Mouse (Mus musculus) mouse trophoblast stem cell (cell line): ENCODE results near the gene Ephb4.

Source experiments
- in situ Hi-C, 2 experiments: fragments of 300-500 bp; cut with MseI, MboI; formaldehyde crosslinking; loops; 2 replicates in 1 of 2; 3 replicates in 1 of 2; pipeline ENCODE4 v1.15.1; 2025

Gene Ephb4

DNA sequence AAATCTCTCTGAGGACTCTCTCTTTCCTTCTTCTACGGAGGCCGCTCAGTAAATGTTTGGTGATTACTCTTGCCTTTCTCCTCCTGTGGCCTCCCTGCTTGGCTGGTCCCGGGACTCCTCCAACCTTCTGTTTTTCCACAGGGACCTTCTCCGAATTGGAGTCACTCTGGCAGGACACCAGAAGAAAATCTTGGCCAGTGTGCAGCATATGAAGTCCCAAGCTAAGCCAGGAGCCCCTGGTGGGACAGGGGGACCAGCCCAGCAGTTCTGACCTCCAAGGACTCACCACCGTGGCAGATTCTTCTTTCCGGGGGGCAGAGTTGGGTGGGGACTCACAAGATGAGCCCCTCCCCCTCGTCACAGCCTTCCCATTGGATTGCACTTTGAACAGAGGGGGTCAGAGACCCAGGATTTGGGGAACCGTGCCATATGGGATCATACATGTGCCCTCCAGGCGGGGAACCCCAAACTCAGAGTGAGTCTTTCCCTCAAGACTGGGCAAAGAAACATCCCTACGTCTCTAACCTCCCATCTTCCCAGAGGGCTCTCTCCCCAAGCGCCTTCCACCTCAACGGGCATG lies 23.6 kb downstream of the Ephb4 start:
- in situ Hi-C loops: no loop called here

DNA sequence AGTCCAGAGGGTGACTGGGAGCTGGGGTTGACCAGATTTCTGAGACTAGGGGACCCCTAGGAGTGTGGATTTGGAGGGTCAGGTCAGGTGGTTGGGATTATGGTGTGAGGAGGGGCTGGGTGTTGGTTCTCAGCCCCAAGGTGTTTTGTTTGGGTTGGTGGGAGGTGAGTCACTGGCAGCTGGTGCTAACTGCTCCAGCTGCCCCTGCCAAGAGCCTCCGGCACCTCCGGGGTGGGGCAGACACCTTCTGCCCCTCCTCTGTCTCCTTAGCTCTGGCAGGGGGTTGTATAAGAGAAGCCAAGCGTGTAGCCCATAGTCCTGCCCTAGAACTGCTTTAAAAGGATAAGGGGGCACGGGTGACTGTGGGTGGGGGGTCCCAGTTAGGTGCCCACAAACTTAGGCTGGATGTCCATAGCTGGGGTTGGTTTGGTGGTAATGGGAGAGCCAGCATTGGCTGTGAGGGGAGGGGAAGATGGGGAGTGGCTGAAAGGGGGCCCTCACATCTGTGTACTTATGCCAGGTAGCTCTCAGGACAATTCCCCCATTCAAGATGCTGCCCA lies 24.7 kb downstream of the Ephb4 start:
- in situ Hi-C loops: no loop called here

DNA sequence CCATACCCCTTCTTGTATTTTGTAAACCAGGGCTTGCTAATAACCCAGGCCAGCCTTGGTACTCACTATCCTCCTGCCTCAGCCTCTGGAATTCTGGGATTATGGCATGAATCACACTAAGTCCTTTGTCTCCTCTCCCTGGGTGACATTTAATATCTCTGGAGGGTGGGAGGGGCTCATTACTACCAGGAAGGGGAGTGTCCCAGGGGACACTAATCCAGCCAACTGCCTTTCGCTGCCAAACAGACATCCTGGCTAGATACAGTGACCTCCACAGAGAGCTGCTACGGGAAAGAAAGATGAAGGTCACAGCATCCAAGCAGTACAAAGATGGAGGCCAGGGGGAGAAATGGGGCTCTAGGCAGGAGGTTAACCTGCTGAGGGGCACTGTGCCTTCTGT lies 25.7 kb downstream of the Ephb4 start:
- in situ Hi-C loops: no loop called here

DNA sequence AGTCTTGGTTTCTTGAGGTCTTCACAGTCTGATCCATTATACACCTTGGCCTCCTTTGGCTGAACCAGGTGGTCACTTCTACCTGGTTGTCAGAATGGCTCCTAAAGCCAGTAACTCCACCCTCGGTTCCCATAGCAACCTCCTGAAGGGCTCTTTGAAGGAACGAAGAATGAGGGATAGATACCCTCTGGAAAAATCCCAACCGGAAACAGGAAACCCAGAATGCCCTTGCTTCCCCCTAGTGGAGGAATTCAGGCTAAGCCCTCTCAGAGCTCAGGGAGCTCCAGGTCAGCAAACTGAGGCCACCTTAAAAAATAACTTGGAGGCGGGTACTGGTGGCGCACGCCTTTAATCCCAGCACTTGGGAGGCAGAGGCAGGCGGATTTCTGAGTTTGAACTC lies 26.3 kb downstream of the Ephb4 start:
- in situ Hi-C loops: no loop called here

DNA sequence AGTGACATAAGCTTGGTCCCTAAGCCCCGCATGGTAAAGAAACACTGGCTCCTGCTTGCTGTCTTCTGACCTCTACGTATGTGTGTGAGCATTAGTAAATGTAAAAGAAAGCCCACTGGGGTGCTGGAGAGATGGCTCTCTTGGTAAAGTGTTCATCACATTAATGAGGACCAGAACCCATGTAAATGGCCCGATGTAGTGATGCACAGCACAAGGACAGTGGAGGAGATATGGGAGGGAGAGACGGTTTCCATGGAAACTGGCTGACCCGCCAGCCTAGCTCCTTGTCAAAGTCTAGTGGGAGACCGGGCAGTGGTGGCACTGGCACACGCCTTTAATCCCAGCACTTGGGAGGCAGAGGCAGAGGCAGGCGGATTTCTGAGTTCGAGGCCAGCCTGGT lies 26.8 kb downstream of the Ephb4 start:
- in situ Hi-C loops: no loop called here

DNA sequence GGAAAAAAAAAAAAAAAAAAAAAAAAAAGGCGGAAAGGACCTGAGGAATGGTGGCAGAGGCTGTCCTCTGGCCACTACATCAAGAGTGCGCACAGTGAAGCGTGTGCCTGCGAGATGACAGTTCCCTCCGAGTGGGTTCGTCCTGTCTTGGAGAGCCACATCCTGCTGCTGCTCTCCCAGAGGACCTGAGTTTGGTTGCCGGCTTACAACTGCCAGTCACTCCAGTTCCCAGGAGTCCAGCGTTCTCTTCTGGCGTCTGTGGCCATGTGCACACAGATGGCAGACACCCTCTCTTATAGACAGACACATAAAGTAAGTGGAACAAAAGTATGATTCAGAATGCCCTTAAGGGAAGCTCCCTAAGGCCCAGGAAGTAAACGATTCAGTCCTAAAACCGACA lies 27.3 kb downstream of the Ephb4 start:
- in situ Hi-C loops: no loop called here

DNA sequence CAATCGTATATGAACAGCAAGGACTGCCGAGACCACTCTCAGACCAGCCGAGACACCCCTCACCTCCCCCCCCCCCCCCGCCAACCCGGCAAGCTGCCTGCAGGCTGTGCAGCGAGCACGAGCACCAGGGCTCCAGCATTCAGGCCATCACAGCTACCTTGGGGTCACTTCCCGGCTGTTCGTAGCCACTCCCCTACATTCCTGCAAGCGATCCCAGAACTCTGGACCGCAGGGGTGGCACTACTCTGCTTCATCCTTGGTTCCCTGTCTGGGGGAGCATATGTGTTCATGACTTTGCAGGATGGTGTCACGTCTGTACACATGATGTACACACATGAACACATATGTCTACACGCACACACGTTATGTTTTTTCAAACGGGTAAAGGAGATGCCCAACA lies 27.7 kb downstream of the Ephb4 start:
- in situ Hi-C loops: no loop called here

DNA sequence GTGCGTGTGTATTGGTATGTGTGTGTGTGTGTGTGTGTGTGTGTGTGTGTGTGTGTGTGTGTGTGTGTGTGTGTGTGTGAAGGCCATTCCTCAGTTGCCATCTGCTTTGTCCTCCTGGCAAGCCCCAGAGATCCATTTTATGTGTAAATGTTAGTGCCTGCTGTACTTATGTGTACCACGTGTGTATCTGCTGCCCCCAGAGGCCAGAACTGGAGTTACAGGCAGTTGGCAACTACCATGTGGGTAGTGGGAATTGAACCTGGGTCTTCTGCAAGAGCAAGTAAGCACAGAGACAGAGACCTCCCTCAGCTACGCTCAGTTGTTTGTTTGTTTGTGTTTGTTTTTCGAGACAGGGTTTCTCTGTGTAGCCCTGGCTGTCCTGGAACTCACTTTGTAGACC lies 31.2 kb downstream of the Ephb4 start:
- in situ Hi-C loops: no loop called here

DNA sequence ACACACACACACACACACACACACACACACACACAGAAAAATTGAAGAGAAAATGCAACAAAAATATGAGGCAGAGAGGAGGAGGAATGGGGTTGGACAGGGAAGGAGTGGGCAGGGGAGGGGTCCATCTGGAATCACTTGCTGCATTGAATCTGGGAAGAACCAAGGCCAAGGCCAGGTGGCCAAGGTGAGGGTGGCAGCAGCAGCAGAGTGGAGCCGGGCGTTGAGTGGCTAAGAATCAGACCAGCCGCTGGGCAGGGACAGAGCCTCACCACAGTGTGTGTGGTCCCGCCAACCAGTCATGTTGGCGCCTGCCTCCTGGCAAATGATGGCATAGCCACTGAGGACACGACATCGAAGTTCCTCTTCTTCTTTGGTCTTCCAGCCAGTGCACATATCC lies 33.5 kb downstream of the Ephb4 start:
- in situ Hi-C loops: no loop called here

DNA sequence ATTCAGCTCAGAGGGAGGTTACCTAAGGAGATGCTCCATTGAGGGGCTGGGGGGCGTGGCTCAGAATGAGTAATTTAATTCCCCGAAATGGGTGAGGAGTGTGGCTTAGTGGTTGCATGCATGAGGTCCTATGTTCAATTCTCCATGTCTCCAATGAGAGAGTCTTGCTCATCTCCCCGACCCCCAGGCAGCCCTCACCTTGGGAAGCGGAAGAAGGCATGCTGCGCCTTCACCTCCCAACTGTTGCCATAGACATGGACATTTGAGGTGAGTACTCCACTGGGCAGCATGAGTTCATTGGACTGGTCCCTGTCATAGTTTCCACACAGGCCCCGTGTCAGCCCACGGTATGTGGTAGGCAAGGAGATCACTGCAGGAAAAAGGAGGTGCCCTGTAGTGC lies 36.8 kb downstream of the Ephb4 start:
- in situ Hi-C loops: no loop called here

DNA sequence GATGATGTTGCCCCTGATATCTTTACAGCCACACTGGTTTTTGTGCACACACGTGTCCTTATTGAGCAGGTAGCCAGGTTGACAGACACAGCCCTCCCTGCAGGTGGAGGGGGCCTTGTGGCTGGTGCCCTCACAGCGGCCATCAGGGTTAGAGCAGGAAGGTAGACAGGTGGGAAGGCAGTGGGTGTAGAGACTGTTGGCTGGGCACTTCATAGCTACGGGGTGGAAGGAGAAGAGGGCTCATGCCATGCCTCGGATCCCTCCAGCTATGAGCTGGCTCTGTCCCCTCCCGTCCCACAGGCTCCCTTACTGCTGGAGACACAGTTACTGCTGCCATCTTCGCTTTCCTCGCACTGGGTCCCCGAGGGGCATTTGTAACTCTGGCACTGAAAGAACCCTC lies 41.7 kb downstream of the Ephb4 start:
- in situ Hi-C loops: no loop called here

DNA sequence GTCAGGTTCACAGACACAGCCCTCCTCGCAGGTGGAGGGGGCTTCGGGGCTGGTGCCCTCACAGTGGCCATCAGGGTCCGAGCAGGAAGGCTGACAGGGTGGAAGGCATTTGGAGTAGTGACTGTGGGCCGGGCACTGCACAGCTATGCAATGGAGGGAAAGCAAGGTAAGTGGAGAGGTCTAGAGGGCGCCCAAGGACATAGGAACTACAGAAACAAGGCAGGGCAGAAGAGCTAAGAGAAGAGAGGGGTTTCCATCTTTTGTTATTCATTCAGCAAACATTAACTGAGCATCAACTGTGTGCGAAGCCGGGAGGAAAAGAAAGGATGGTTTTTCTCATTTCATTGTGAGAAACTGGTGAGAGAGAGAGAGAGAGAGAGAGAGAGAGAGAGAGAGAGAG lies 44.5 kb downstream of the Ephb4 start:
- in situ Hi-C loops: no loop called here

DNA sequence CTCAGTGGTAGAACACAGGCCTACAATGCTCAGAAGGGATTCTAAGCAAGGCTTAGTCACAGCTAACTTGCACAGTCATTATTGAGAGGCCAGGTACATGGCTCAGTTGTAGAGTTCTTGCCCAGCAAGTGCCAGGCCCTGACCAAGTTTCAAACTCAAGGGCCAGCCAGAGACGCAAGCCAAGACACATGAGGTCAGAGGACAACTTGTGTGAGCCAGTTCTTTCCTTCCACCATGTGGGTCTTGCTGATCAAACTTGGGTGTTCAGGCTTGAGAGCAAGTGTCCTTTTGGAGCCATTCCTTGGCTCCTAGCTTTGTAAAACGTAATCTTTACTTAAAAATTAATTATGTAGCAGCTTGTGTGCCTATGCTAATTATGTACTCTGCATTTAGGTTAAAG lies 54.2 kb downstream of the Ephb4 start:
- in situ Hi-C loops: no loop called here

DNA sequence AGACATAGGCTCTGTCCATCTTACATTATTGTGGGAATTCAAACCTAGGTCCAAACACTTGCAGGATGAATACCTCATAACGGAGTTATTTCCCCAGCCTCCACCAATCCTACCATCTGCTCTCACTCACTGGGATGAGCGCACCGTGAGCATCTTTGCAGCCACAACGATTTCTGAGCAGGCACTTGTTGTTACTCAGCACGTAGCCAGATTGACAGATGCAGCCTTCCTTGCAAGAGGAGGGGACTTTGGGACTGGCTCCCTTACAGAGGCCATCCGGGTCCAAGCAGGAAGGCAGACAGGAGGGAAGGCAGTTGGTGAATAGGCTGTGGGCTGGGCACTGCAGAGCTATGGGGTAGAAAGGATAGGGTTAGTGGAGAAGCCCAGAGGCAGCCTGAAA lies 59.5 kb downstream of the Ephb4 start:
- in situ Hi-C loops: no loop called here

DNA sequence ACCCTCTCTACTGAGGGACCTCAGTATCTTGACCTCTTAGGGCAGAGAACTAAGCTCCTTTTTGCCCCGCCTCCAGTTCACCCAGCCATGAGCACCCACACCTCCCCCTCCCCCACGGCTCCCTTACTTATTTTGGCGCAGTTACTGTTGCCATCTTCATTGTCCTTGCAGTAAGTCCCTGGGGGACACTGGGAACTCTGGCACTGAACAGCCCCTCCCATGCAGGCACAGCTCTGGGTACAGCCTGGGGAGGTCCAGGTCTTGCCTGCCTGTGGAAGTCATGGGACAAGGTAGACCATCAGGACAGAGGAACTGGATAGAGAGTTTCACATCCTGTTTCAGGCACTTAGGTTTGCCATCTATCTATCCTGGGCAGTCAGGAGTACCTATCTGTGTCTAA lies 60.2 kb downstream of the Ephb4 start:
- in situ Hi-C loops: no loop called here

DNA sequence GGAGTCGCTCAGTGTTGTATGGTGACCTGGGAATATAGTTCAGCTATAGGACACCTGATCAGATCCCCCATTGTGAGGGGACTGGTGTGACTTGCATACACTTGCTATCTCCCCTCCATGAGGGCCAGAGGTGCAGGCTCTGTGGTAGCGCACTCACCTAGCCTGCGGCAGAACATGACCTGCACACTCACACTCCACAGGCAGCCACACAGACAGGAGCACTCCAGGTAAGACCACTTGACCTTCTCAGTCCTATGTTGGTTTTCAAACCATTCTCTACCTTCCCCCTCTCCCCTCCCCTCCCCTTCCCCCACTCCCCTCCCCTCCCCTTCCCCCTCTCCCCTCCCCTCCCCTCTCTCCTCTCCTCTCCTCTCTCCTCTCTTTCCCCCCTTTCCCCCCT lies 60.6 kb downstream of the Ephb4 start:
- in situ Hi-C loops: no loop called here

DNA sequence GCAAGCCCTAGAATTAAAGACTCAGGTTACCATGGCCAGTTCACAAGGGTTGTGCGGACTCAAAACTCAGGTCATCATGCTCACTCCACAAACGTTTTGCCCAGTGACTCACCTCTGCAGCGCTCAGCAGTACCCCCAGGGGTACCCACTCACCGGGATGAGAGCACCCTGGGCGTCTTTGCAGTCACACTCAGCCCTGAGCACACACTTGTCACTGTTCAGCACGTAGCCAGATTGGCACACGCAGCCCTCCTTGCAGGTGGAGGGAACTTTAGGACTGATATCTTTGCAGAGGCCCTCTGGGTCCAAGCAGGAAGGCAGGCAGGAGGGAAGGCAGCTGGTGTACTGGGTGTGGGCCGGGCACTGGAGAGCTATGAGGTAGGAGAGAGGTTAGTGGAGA lies 61.3 kb downstream of the Ephb4 start:
- in situ Hi-C loops: no loop called here

DNA sequence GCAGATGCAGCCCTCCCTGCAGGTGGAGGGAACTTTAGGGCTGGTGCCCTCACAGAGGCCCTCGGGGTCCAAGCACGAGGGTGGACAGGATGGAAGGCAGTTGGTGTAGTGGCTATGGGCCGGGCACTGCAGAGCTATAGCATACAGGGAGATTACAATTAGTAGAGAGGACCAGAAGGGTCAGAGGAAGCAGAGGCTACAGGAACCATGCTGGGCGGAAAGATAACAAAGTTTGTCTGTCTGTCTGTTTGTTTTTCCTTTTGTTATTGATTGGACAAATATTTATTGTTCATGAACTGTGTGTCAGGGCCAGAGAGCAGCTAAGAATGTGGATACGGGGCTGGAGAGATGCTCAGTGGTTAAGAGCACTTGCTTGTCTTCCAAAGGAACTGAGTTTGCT lies 64.3 kb downstream of the Ephb4 start:
- in situ Hi-C loops: no loop called here

DNA sequence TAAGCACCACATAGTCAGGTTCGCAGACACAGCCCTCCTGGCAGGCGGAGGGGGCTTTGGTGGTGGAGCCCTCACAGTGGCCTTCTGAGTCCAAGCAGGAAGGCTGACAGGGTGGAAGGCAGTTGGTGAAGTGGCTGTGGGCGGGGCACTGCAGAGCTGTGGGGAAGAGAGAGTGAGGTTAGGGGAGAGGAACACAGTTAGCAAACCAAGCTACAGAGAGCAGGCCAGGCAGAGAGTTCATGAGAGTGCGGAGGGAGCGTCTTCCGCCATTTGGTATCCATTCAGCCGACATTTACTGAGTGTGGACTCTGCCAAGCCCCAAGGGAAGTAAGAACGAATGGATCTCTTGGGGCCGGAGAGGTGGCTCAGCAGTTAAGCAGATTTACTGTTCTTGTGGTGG lies 69.2 kb downstream of the Ephb4 start:
- in situ Hi-C loops: no loop called here

DNA sequence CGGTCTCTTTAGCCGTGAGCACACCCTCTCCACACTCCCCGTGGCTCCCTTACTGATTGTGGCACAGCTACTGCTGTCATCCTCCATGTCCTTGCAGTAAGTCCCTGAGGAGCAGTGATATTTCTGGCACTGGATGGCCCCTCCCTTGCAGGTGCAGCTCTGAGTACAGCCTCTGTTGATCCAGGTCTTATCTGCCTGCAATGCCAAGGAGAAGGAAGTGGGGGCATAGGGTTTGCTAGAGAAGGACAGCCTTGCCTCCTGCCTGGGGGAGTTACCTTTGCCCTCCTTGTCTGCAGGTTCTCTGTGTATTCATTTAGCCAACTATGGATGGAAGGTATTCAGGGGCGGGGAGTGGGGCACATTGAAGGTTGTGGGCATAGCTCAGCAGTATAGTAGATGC lies 69.9 kb downstream of the Ephb4 start:
- in situ Hi-C loops: no loop called here

DNA sequence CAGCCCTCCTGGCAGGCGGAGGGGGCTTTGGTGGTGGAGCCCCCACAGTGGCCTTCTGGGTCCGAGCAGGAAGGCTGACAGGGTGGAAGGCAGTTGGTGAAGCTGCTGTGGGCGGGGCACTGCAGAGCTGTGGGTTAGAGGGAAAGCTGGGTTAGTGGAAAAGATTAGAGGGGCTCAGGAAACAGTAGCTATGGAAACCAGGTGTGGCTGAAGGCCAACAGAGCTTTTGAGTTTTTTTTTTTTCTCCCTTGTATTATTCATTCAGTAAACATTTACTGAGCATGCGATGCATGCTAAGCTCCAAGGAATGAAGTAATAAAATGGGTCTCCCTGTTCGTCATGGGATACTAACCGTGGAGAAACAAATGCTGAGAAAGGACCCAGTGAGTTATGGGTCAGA lies 75.7 kb downstream of the Ephb4 start:
- in situ Hi-C loops: no loop called here
